Mouse (Mus musculus) embryonic facial prominence, embryonic 11.5 days (tissue): ENCODE measurements at regions not wholly inside any gene's neighbourhood (a gene's known extent, or its start where the extent isn't known, plus 50 kb on each side); places are given as distances from the start of the nearest gene placed in this dataset.

ENCODE experiments used
- ATAC-seq: fragments of 200-750 bp; cut with Nextera tagmentation; replicated peaks from 2 replicates; pipeline ENCODE4 v1.8.0; 2017; ENCODE audit warnings: low read depth; ENCODE audit not compliant: insufficient number of reproducible peaks, low FRiP score, low TSS enrichment
- DNase-seq: peaks from one replicate; pipeline ENCODE4 v3.0.0-alpha.2; 2015; ENCODE audit warnings: low spot score
- H3K27ac ChIP-seq: fragments of 300-500 bp; sonication (generic); replicated peaks from 2 replicates; pipeline ENCODE4 v1.5.1; 2014; ENCODE audit warnings: mild to moderate bottlenecking, low read depth, low read length, control low read depth
- H3K27me3 ChIP-seq: fragments of 300-500 bp; sonication (generic); 2 replicates; pipeline ENCODE4 v1.6.1; 2014; ENCODE audit warnings: mild to moderate bottlenecking, low read length, moderate library complexity, mixed read lengths; ENCODE audit not compliant: control insufficient read depth, insufficient read depth
- H3K36me3 ChIP-seq: fragments of 300-500 bp; sonication (generic); replicated peaks from 2 replicates; pipeline ENCODE4 v1.6.1; 2014; ENCODE audit warnings: low read depth, mild to moderate bottlenecking, low read length, moderate library complexity, mixed read lengths; ENCODE audit not compliant: control insufficient read depth, insufficient read depth
- H3K4me1 ChIP-seq: fragments of 300-500 bp; sonication (generic); 2 replicates; pipeline ENCODE4 v1.6.1; 2014; ENCODE audit warnings: low read length, mixed read lengths; ENCODE audit not compliant: control insufficient read depth, insufficient read depth
- H3K4me2 ChIP-seq: fragments of 300-500 bp; sonication (generic); 2 replicates; pipeline ENCODE4 v1.6.1; 2014; ENCODE audit warnings: low read depth, mild to moderate bottlenecking, control low read depth, low read length, moderate library complexity
- H3K4me3 ChIP-seq: fragments of 300-500 bp; sonication (generic); 2 replicates; pipeline ENCODE4 v1.5.1; 2014; ENCODE audit warnings: low read depth, low read length, control low read depth
- H3K9ac ChIP-seq: fragments of 300-500 bp; sonication (generic); replicated peaks from 2 replicates; pipeline ENCODE4 v1.6.1; 2014; ENCODE audit warnings: mild to moderate bottlenecking, control low read depth, low read length
- H3K9me3 ChIP-seq: fragments of 300-500 bp; sonication (generic); replicated peaks from 2 replicates; pipeline ENCODE4 v1.6.1; 2016; ENCODE audit warnings: mild to moderate bottlenecking, low read length, inconsistent platforms, mixed read lengths; ENCODE audit not compliant: control insufficient read depth
- WGBS: fragments of 180-500 bp; shearing (Covaris S2); extraction: QIAGEN DNeasy Blood & Tissue Kit; methylation state at CpG from one replicate; pipeline ENCODE4 v1.1.7; 2014; 5-methylcytosine and 5-hydroxymethylcytosine counted together

- no peaks in the 10 kb centered on the region for H3K4me1 ChIP-seq
- no peak for ATAC-seq
These were observed 131.5 kb downstream of the Kcnj2 start for GRCm38 (mm10) chr11:111197422-111197821.

GRCm38 (mm10) chr11:111200512-111200911, 134.5 kb downstream of the Kcnj2 start:
- ATAC-seq (no peak), DNase-seq (no peak)
- Histone ChIP-seq H3K27ac (no peak overlapping the region), H3K36me3 (no peaks in the 10 kb centered on the region), H3K9me3 (no peaks in the 10 kb centered on the region), H3K27me3 (no peaks in the 10 kb centered on the region), H3K4me3 (no peak overlapping the region), H3K4me2 (no peak overlapping the region), H3K9ac (no peak overlapping the region), H3K4me1 (no peaks in the 10 kb centered on the region)
- 78% methylated on average over 2 of the region's 2 CpGs for WGBS

More at GRCm38 (mm10) chr11:111197422-111197821, 131.5 kb downstream of the Kcnj2 start:
- Histone ChIP-seq H3K4me3 (no peak overlapping the region), H3K27me3 (no peaks in the 10 kb centered on the region), H3K9ac (no peak overlapping the region), H3K27ac (no peak overlapping the region), H3K36me3 (no peaks in the 10 kb centered on the region), H3K9me3 (no peaks in the 10 kb centered on the region), H3K4me2 (no peak overlapping the region)
- no peak for DNase-seq
- WGBS = 87% methylated on average over 4 of the region's 4 CpGs

- Histone ChIP-seq H3K27ac (no peak overlapping the region), H3K36me3 (no peaks in the 10 kb centered on the region), H3K4me2 (no peak overlapping the region), H3K4me3 (no peak overlapping the region), H3K27me3 (no peaks in the 10 kb centered on the region), H3K4me1 (no peaks in the 10 kb centered on the region), H3K9me3 (no peaks in the 10 kb centered on the region), H3K9ac (no peak overlapping the region)
- no peak for ATAC-seq
- DNase-seq = no peak
These were observed 136.8 kb downstream of the Kcnj2 start for GRCm38 (mm10) chr11:111202780-111203179.

- DNase-seq = no peak
- H3K27ac ChIP-seq = no peak overlapping the region
- no peak overlapping the region for H3K9ac ChIP-seq
- H3K36me3 ChIP-seq = no peaks in the 10 kb centered on the region
- no peaks in the 10 kb centered on the region for H3K9me3 ChIP-seq
- no peaks in the 10 kb centered on the region for H3K27me3 ChIP-seq
- no peak for ATAC-seq
- H3K4me3 ChIP-seq = no peak overlapping the region
- H3K4me1 ChIP-seq = no peaks in the 10 kb centered on the region
- no peak overlapping the region for H3K4me2 ChIP-seq
These were observed 144.6 kb downstream of the Kcnj2 start for GRCm38 (mm10) chr11:111210565-111210964.

- no peak overlapping the region for H3K4me3 ChIP-seq
- WGBS = 66% methylated on average over 5 of the region's 5 CpGs
These were observed 146.2 kb downstream of the Kcnj2 start for GRCm38 (mm10) chr11:111212038-111212701.

GRCm38 (mm10) chr11:111212702-111213328, 146.9 kb downstream of the Kcnj2 start:
- no peak overlapping the region for H3K4me2 ChIP-seq
- ATAC-seq (no peak), DNase-seq (peak; percentile 26)
- H3K27me3 ChIP-seq = no peaks in the 10 kb centered on the region
- no peaks in the 10 kb centered on the region for H3K4me1 ChIP-seq
- no peak overlapping the region for H3K9ac ChIP-seq
- H3K4me3 ChIP-seq = no peak overlapping the region
- WGBS = 30% methylated on average over 5 of the region's 5 CpGs
- no peak overlapping the region for H3K27ac ChIP-seq
- H3K36me3 ChIP-seq = no peaks in the 10 kb centered on the region
- no peaks in the 10 kb centered on the region for H3K9me3 ChIP-seq

More at GRCm38 (mm10) chr11:111212038-111212701, 146.2 kb downstream of the Kcnj2 start:
- no peaks in the 10 kb centered on the region for H3K9me3 ChIP-seq
- no peak overlapping the region for H3K4me2 ChIP-seq
- H3K4me1 ChIP-seq = no peaks in the 10 kb centered on the region
- no peak overlapping the region for H3K9ac ChIP-seq
- peak; percentile 50 for DNase-seq
- no peaks in the 10 kb centered on the region for H3K36me3 ChIP-seq
- H3K27me3 ChIP-seq = no peaks in the 10 kb centered on the region
- H3K27ac ChIP-seq = no peak overlapping the region
- ATAC-seq = 0 out of 2 replicates have a peak, but pooled peaks have one; percentile 75

GRCm38 (mm10) chr11:111215006-111215405, 149.0 kb downstream of the Kcnj2 start:
- Histone ChIP-seq H3K4me2 (no peak overlapping the region), H3K4me3 (no peak overlapping the region), H3K27me3 (no peaks in the 10 kb centered on the region), H3K36me3 (no peaks in the 10 kb centered on the region), H3K4me1 (no peaks in the 10 kb centered on the region), H3K9ac (no peak overlapping the region), H3K27ac (no peak overlapping the region), H3K9me3 (no peaks in the 10 kb centered on the region)
- 81% methylated on average over 5 of the region's 5 CpGs for WGBS
- no peak for DNase-seq
- ATAC-seq = no peak

GRCm38 (mm10) chr11:111223834-111224233, 157.9 kb downstream of the Kcnj2 start:
- WGBS = 87% methylated on average over 4 of the region's 4 CpGs
- no peak overlapping the region for H3K4me2 ChIP-seq
- H3K9ac ChIP-seq = no peak overlapping the region
- H3K4me3 ChIP-seq = no peak overlapping the region
- no peak for ATAC-seq
- H3K36me3 ChIP-seq = no peaks in the 10 kb centered on the region
- no peaks in the 10 kb centered on the region for H3K27me3 ChIP-seq
- H3K27ac ChIP-seq = no peak overlapping the region
- H3K9me3 ChIP-seq = no peaks in the 10 kb centered on the region
- no peak for DNase-seq
- H3K4me1 ChIP-seq = no peaks in the 10 kb centered on the region
